Mouse (Mus musculus) myocyte (in vitro differentiated cells): ENCODE results near the gene Rbm44.

ENCODE experiments used
- MAX ChIP-seq: IDR thresholded peaks from one replicate; pipeline ENCODE4 v1.6.1; 2011; ENCODE audit warnings: low read depth, mild to moderate bottlenecking, control low read depth
- MYOG ChIP-seq, 3 experiments: IDR thresholded peaks; one replicate each; pipeline ENCODE4 v1.6.1; 2011; ENCODE audit warnings: control low read depth in 2 of 3, low read depth in 2 of 3, mild to moderate bottlenecking in 2 of 3; ENCODE audit not compliant: insufficient read length in 2 of 3, control insufficient read depth in 1 of 3, insufficient read depth in 1 of 3
- POLR2A ChIP-seq: IDR thresholded peaks from one replicate; pipeline ENCODE4 v1.6.1; 2011; ENCODE audit warnings: low read depth, mild to moderate bottlenecking, control low read depth, moderate library complexity; ENCODE audit not compliant: insufficient read length
- POLR2AphosphoS2 ChIP-seq: IDR thresholded peaks from one replicate; pipeline ENCODE4 v1.6.1; 2011; ENCODE audit warnings: low read depth, control low read depth; ENCODE audit not compliant: insufficient read length
- TCF12 ChIP-seq: IDR thresholded peaks from one replicate; pipeline ENCODE4 v1.6.1; 2011; ENCODE audit warnings: mild to moderate bottlenecking, control low read depth; ENCODE audit not compliant: poor library complexity, insufficient read depth, severe bottlenecking
- USF1 ChIP-seq: IDR thresholded peaks from one replicate; pipeline ENCODE4 v1.6.1; 2011; ENCODE audit warnings: low read depth, mild to moderate bottlenecking, control low read depth, moderate library complexity

- no peak for TF ChIP-seq POLR2A
- TF ChIP-seq USF1 = no peak
- no peak for TF ChIP-seq MYOG (IDR thresholded peaks at IDR 0.05; ENCODE audit: control insufficient read depth in 1 of 3, insufficient read depth in 1 of 3, insufficient read length in 2 of 3, low read depth in 2 of 3)
- TF ChIP-seq MAX = no peak
- TF ChIP-seq POLR2AphosphoS2 = no peak
- no peak for TF ChIP-seq TCF12
Observed at GRCm38 (mm10) chr1:91193680-91194079, 48.8 kb downstream of the Rbm44 start.
